Mouse (Mus musculus): ENCODE results near the gene Bckdha. TPM values are rescaled to one million over a fixed set of nuclear protein-coding genes. Genes with fewer than 3 reads are reported as not detected.
A peak's percentile ranks its signal among the peaks of the same experiment; 100 is the strongest.

Gene Bckdha
- polyA plus RNA-seq, 1 experiment from 2014 or later = 55.5 TPM

GRCm38 (mm10) chr7:25680514-25681258 is 21.9 kb upstream of the Bckdha start, which contains the start of gene B9d2:
Gene B9d2 (plus strand): TSS chr7:25680780.
- Histone ChIP-seq H3K27me3 (ENCODE audit: control insufficient read depth, insufficient read depth, low read length) (peaks cover 4% of the 10 kb centered on the region), H3K4me2 (ENCODE audit: low read length) (peak within 1 kb of the TSS; percentile 76), H3K4me1 (ENCODE audit: control insufficient read depth in 2 of 2, insufficient read depth in 2 of 2, low read length in 2 of 2) (peaks cover 10 to 18% of the 10 kb centered on the region in 2 experiments; a peak in 3 of 4 replicates), H3K9me3 (ENCODE audit: control insufficient read depth, low read length) (no peaks in the 10 kb centered on the region), H3K4me3 (ENCODE audit: control insufficient read depth in 1 of 2, insufficient read depth in 1 of 2, low read depth in 1 of 2, low read length in 2 of 2) (peak within 1 kb of the TSS; percentile 70 to 73), H3K9ac (ENCODE audit: low read length) (peak within 1 kb of the TSS; percentile 82), H3K27ac (replicated peaks in 1 of 2; ENCODE audit: control insufficient read depth in 1 of 2, insufficient read depth in 1 of 2, low read depth in 2 of 2, low read length in 2 of 2) (peak within 1 kb of the TSS; percentile 85 to 93), H3K36me3 (ENCODE audit: control insufficient read depth, insufficient read depth, low read length) (no peaks in the 10 kb centered on the region)
- ATAC-seq (ENCODE audit: insufficient number of reproducible peaks, insufficient read depth, low FRiP score, low read depth) = peak; percentile 94
- under 1% methylated on average over 46 of the region's 46 CpGs for WGBS

GRCm38 (mm10) chr7:25679971-25680370 is 21.2 kb upstream of the Bckdha start:
- peak overlapping the region; percentile 76 for H3K4me2 ChIP-seq (ENCODE audit: low read length)
- no peaks in the 10 kb centered on the region for H3K36me3 ChIP-seq (ENCODE audit: control insufficient read depth, insufficient read depth, low read length)
- peaks cover 11 to 23% of the 10 kb centered on the region in 2 experiments for H3K4me1 ChIP-seq (ENCODE audit: control insufficient read depth in 2 of 2, insufficient read depth in 2 of 2, low read length in 2 of 2)
- peak overlapping the region in 1 of 2 experiments; percentile 73; a peak in 2 of 4 replicates for H3K4me3 ChIP-seq (ENCODE audit: control insufficient read depth in 1 of 2, insufficient read depth in 1 of 2, low read depth in 1 of 2, low read length in 2 of 2)
- no peak for ATAC-seq (ENCODE audit: insufficient number of reproducible peaks, insufficient read depth, low FRiP score, low read depth)
- peak overlapping the region; percentile 82 for H3K9ac ChIP-seq (ENCODE audit: low read length)
- peaks cover 11% of the 10 kb centered on the region for H3K27me3 ChIP-seq (ENCODE audit: control insufficient read depth, insufficient read depth, low read length)
- 6% methylated on average over 6 of the region's 6 CpGs for WGBS
- H3K27ac ChIP-seq (replicated peaks in 1 of 2; ENCODE audit: control insufficient read depth in 1 of 2, insufficient read depth in 1 of 2, low read depth in 2 of 2, low read length in 2 of 2) = peak overlapping the region; percentile 9 to 93
- no peaks in the 10 kb centered on the region for H3K9me3 ChIP-seq (ENCODE audit: control insufficient read depth, low read length)

GRCm38 (mm10) chr7:25677013-25677412 is 18.2 kb upstream of the Bckdha start:
- H3K9me3 ChIP-seq (ENCODE audit: control insufficient read depth, low read length) = no peaks in the 10 kb centered on the region
- H3K4me3 ChIP-seq (ENCODE audit: control insufficient read depth in 1 of 2, insufficient read depth in 1 of 2, low read depth in 1 of 2, low read length in 2 of 2) = no peak overlapping the region
- no peaks in the 10 kb centered on the region for H3K36me3 ChIP-seq (ENCODE audit: control insufficient read depth, insufficient read depth, low read length)
- no peak overlapping the region for H3K9ac ChIP-seq (ENCODE audit: low read length)
- H3K4me1 ChIP-seq (ENCODE audit: control insufficient read depth in 2 of 2, insufficient read depth in 2 of 2, low read length in 2 of 2) = peaks cover 10 to 28% of the 10 kb centered on the region in 2 experiments
- H3K27ac ChIP-seq (replicated peaks in 1 of 2; ENCODE audit: control insufficient read depth in 1 of 2, insufficient read depth in 1 of 2, low read depth in 2 of 2, low read length in 2 of 2) = 0 out of 4 replicates have a peak overlapping the region, but pooled peaks of 1 of the 2 experiments have one; percentile 2
- WGBS = 90% methylated on average over 7 of the region's 7 CpGs
- H3K27me3 ChIP-seq (ENCODE audit: control insufficient read depth, insufficient read depth, low read length) = peaks cover 29% of the 10 kb centered on the region
- H3K4me2 ChIP-seq (ENCODE audit: low read length) = no peak overlapping the region
- no peak for ATAC-seq (ENCODE audit: insufficient number of reproducible peaks, insufficient read depth, low FRiP score, low read depth)

- Histone ChIP-seq H3K27ac (replicated peaks in 1 of 2; ENCODE audit: control insufficient read depth in 1 of 2, insufficient read depth in 1 of 2, low read depth in 2 of 2, low read length in 2 of 2) (no peak overlapping the region), H3K4me2 (ENCODE audit: low read length) (no peak overlapping the region), H3K9me3 (ENCODE audit: control insufficient read depth, low read length) (no peaks in the 10 kb centered on the region), H3K4me3 (ENCODE audit: control insufficient read depth in 1 of 2, insufficient read depth in 1 of 2, low read depth in 1 of 2, low read length in 2 of 2) (no peak overlapping the region), H3K36me3 (ENCODE audit: control insufficient read depth, insufficient read depth, low read length) (no peaks in the 10 kb centered on the region), H3K27me3 (ENCODE audit: control insufficient read depth, insufficient read depth, low read length) (peaks cover 29% of the 10 kb centered on the region), H3K9ac (ENCODE audit: low read length) (no peak overlapping the region), H3K4me1 (ENCODE audit: control insufficient read depth in 2 of 2, insufficient read depth in 2 of 2, low read length in 2 of 2) (peaks cover 9 to 25% of the 10 kb centered on the region in 2 experiments)
- no peak for ATAC-seq (ENCODE audit: insufficient number of reproducible peaks, insufficient read depth, low FRiP score, low read depth)
- WGBS = 46% methylated on average over 15 of the region's 15 CpGs
These were observed 17.5 kb upstream of the Bckdha start for GRCm38 (mm10) chr7:25676085-25676781.

- WGBS = 44% methylated on average over 6 of the region's 6 CpGs
- ATAC-seq (ENCODE audit: insufficient number of reproducible peaks, insufficient read depth, low FRiP score, low read depth) = no peak
- Histone ChIP-seq H3K27me3 (ENCODE audit: control insufficient read depth, insufficient read depth, low read length) (peaks cover 29% of the 10 kb centered on the region), H3K4me2 (ENCODE audit: low read length) (peak overlapping the region; percentile 59), H3K27ac (replicated peaks in 1 of 2; ENCODE audit: control insufficient read depth in 1 of 2, insufficient read depth in 1 of 2, low read depth in 2 of 2, low read length in 2 of 2) (no peak overlapping the region), H3K4me1 (ENCODE audit: control insufficient read depth in 2 of 2, insufficient read depth in 2 of 2, low read length in 2 of 2) (peaks cover 8 to 21% of the 10 kb centered on the region in 2 experiments; a peak in 2 of 4 replicates), H3K9ac (ENCODE audit: low read length) (no peak overlapping the region), H3K9me3 (ENCODE audit: control insufficient read depth, low read length) (no peaks in the 10 kb centered on the region), H3K4me3 (ENCODE audit: control insufficient read depth in 1 of 2, insufficient read depth in 1 of 2, low read depth in 1 of 2, low read length in 2 of 2) (peak overlapping the region in 1 of 2 experiments; percentile 27; a peak in 1 of 4 replicates), H3K36me3 (ENCODE audit: control insufficient read depth, insufficient read depth, low read length) (no peaks in the 10 kb centered on the region)
These were observed 16.6 kb upstream of the Bckdha start for GRCm38 (mm10) chr7:25675405-25675804.

GRCm38 (mm10) chr7:25674719-25675300 is 16.0 kb upstream of the Bckdha start, which contains the start of gene Tmem91:
Gene Tmem91 (minus strand): TSS chr7:25675166.
- Histone ChIP-seq H3K9me3 (ENCODE audit: control insufficient read depth, low read length) (no peaks in the 10 kb centered on the region), H3K9ac (ENCODE audit: low read length) (0 out of 2 replicates have a peak within 1 kb of the TSS, but pooled peaks have one; percentile 6), H3K4me1 (ENCODE audit: control insufficient read depth in 2 of 2, insufficient read depth in 2 of 2, low read length in 2 of 2) (peaks cover 8 to 16% of the 10 kb centered on the region in 2 experiments; a peak in 2 of 4 replicates), H3K36me3 (ENCODE audit: control insufficient read depth, insufficient read depth, low read length) (no peaks in the 10 kb centered on the region), H3K4me3 (ENCODE audit: control insufficient read depth in 1 of 2, insufficient read depth in 1 of 2, low read depth in 1 of 2, low read length in 2 of 2) (peak within 1 kb of the TSS; percentile 20 to 27; a peak in 3 of 4 replicates), H3K4me2 (ENCODE audit: low read length) (peak within 1 kb of the TSS; percentile 59), H3K27ac (replicated peaks in 1 of 2; ENCODE audit: control insufficient read depth in 1 of 2, insufficient read depth in 1 of 2, low read depth in 2 of 2, low read length in 2 of 2) (no peak within 1 kb of the TSS), H3K27me3 (ENCODE audit: control insufficient read depth, insufficient read depth, low read length) (peaks cover 29% of the 10 kb centered on the region)
- WGBS = 2% methylated on average over 29 of the region's 29 CpGs
- no peak for ATAC-seq (ENCODE audit: insufficient number of reproducible peaks, insufficient read depth, low FRiP score, low read depth)

GRCm38 (mm10) chr7:25674297-25674696 is 15.5 kb upstream of the Bckdha start:
- no peak overlapping the region for H3K4me3 ChIP-seq (ENCODE audit: control insufficient read depth in 1 of 2, insufficient read depth in 1 of 2, low read depth in 1 of 2, low read length in 2 of 2)
- H3K9me3 ChIP-seq (ENCODE audit: control insufficient read depth, low read length) = no peaks in the 10 kb centered on the region
- no peak overlapping the region for H3K27ac ChIP-seq (replicated peaks in 1 of 2; ENCODE audit: control insufficient read depth in 1 of 2, insufficient read depth in 1 of 2, low read depth in 2 of 2, low read length in 2 of 2)
- H3K9ac ChIP-seq (ENCODE audit: low read length) = no peak overlapping the region
- H3K4me1 ChIP-seq (ENCODE audit: control insufficient read depth in 2 of 2, insufficient read depth in 2 of 2, low read length in 2 of 2) = peaks cover 8 to 16% of the 10 kb centered on the region in 2 experiments; a peak in 2 of 4 replicates
- ATAC-seq (ENCODE audit: insufficient number of reproducible peaks, insufficient read depth, low FRiP score, low read depth) = no peak
- WGBS = 22% methylated on average over 9 of the region's 9 CpGs
- peaks cover 29% of the 10 kb centered on the region for H3K27me3 ChIP-seq (ENCODE audit: control insufficient read depth, insufficient read depth, low read length)
- H3K4me2 ChIP-seq (ENCODE audit: low read length) = peak overlapping the region; percentile 59; the same call in 1 of the 2 replicates
- no peaks in the 10 kb centered on the region for H3K36me3 ChIP-seq (ENCODE audit: control insufficient read depth, insufficient read depth, low read length)

Measured in heart, embryonic 14.5 days (tissue).